Mouse (Mus musculus): ENCODE measurements around the gene Gprc5c.

Gprc5c gene

GRCm38 (mm10) chr11:114843818-114844463 is 7.0 kb upstream of the Gprc5c start:
- no peak for DNase-seq

GRCm38 (mm10) chr11:114844464-114845220 is 6.3 kb upstream of the Gprc5c start:
- DNase-seq = no peak

DNA sequence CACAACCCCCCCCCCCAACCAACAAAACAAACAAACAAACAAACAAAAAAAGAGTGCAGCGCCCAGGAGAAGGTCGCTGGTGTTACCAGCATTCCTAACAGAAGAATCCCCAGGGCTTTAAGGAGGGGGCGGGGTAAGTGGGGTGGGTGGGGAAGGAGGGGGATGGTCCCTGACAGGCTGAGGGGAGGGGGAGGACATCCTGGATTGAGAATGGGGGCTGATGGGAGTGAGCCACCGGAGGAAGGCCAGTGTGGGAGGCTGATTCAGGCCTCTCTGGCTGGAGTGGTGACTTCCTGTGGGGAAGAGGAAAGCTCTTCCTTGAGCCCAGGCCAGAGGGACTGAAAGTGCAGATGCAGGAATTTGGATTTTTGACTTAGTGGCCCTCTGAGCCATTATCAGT is 4.6 kb upstream of the Gprc5c start:
- DNase-seq = no peak

GRCm38 (mm10) chr11:114847008-114847407 is 3.9 kb upstream of the Gprc5c start:
- DNase-seq = no peak

GRCm38 (mm10) chr11:114849572-114849971 is 1.4 kb upstream of the Gprc5c start:
- DNase-seq = no peak

DNA sequence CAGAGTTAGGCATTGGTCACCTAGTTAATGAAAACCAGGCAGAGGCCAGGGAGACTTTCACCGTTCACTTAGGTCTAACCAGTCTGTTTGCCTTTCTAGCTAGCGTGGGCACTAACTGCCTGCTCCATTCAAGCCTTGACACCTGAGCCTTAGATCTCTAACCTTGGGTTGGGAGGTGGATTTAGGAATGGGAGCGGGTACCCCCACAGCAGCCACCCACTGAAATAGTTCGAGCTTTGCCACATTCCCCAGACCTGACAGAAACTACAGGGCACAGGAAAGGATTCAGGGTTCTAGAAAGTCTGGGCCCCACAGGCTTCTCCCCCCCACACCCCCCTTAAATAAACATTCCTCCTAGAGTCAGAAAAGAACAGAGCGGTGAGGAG is 893 bp upstream of the Gprc5c start:
- no peak for DNase-seq

- no peak for DNase-seq
Measured at GRCm38 (mm10) chr11:114851269-114851607, 286 bp downstream of the Gprc5c start.

- peak; percentile 43 for DNase-seq
Measured at GRCm38 (mm10) chr11:114851608-114852310, 807 bp downstream of the Gprc5c start.

DNA sequence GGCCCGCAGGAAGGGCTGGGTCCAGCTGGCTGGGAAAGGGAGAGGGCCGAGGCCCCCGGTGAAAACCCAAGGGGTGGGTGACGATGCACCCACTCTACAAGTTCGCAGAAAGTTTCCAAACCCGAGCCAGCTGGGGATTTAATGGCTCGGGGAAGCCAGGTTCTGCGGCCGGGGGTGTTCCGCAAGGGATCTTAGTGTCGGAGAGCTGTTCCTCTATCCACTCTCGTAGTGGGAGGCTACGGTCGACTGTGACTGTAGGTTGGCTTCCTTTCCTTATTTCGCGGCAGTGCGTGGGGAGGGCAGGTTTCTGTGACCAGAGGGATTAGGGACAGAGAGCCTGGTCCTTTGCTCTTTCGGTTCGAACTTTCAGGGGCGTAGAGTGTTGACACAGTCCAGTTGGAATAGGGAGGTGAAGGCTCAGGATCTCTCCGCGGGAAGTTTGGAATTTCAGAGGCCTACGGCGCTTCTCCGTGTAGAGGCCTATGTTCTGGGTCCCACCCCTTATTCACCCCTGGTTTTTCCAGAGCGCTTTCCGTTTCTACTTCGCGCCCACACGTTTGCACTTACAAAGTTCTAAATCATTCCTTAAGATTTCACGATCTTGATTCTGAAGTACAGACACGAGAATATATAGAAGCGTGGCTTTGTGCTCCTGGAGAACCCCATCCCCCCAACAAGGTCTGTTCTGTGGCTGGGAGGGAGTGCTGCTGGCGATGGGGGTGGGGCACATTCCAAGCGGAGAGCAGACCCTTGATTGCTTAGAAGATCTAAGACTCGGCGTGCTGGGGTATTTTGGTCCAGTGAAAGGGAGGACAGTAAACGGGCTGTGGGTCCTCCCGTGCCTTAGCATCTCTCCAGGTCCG is 1.6 kb downstream of the Gprc5c start:
- no peak for DNase-seq

GRCm38 (mm10) chr11:114853174-114853838 is 2.4 kb downstream of the Gprc5c start:
- DNase-seq = no peak

DNA sequence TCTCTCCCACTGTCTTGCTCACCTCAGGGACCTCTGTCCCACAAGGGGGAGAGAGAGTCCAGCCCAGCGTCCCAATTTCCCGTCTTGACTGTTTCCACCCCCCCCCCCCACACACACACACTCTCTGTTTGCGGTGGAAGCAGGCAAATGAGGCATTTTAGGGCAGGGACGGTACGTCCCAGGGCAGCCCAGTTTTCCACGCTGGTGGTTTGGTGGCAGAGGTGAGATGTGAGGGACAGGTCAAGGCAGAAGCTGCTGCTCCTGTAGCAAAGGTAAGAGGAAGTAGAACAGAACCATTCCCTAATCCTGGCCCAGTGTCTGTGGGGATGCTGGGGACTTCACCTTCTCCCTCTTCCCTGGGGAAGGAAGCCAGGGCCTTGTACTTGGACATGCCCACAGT is 3.6 kb downstream of the Gprc5c start:
- DNase-seq = no peak

GRCm38 (mm10) chr11:114856125-114856524 is 5.2 kb downstream of the Gprc5c start:
- no peak for DNase-seq

DNA sequence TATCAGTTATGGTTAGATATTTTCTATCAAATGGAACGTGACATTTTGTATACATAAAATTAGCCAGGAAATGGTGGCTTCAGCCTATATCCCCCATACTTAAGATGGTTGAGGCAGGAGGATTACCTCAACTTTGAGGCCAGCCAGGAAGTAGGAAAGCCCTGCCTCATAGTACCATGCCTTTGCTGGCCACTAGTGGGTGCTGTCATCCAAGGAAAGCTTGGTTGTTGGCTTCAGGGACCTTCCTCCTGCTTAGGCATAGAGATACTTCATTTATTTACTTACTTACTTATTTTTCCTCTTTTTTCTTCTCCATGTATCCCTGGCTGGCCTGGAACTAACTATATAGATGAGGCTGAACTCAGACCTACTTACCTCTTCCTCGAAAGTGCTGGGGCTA is 7.7 kb downstream of the Gprc5c start:
- DNase-seq = no peak

DNA sequence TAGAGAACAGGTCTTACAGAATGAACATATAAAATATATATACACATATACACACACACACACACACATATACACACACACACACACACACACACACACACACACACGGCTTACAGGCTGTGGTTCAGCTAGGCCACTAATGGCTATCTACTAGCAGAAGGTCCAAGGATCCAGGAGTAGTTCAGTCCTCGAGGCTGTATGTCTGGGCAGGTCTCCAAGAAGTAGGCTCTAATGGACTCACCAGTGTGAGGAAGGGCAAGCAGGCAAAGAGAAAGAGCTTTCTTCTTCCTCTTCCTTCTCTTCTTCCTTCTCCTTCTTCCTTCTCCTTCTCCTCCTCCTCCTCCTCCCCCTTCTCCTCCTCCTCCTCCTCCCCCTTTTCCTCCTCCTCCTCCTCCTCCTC is 10.1 kb downstream of the Gprc5c start:
- no peak for DNase-seq

GRCm38 (mm10) chr11:114862687-114863086 is 11.7 kb downstream of the Gprc5c start:
- no peak for DNase-seq

GRCm38 (mm10) chr11:114863918-114864420 is 13.0 kb downstream of the Gprc5c start:
- DNase-seq = no peak

GRCm38 (mm10) chr11:114865999-114866398 is 15.0 kb downstream of the Gprc5c start:
- DNase-seq = no peak

GRCm38 (mm10) chr11:114866486-114867360 is 15.8 kb downstream of the Gprc5c start:
- DNase-seq = no peak

- no peak for DNase-seq
Measured at GRCm38 (mm10) chr11:114867361-114868235, 16.6 kb downstream of the Gprc5c start.

DNA sequence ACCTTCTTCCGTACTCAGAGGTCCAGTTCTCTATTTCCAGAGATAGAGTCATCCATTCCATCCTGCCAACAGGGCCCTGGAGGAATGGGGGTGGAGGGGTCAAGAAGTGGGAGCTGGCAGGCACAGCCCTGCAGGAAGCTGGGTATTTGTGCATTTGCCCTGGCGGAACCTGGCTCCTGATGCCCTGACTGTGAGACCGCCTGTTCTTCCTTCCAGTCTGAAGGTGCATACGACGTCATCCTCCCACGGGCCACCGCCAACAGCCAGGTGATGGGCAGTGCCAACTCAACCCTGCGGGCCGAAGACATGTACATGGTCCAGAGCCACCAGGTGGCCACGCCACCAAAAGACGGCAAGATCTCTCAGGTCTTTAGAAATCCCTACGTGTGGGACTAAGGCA is 17.3 kb downstream of the Gprc5c start:
- no peak for DNase-seq

Data from right cerebral cortex, adult 18-20 months (tissue).